Mouse (Mus musculus) heart, postnatal 36 days (tissue): Measurements from ENCODE around the gene Lrr1. TPM values are rescaled to one million over a fixed set of nuclear protein-coding genes. Genes with fewer than 3 reads are reported as not detected.

Source experiments
- microRNA-seq, 2 experiments: library from miRNA; unstranded; fragments of <30 nt; microRNA quantifications; one replicate each; pipeline ENCODE4 v1.2.0; 2021; ENCODE audit warnings: borderline number of aligned reads in 2 of 2
- total RNA-seq, 2 experiments: library from RNA; stranded (reverse); gene quantifications; 2 replicates each; pipeline ENCODE4 v1.2.3; 2021

Lrr1 gene
- total RNA-seq, 2 experiments from 2014 or later, result not detected

Small RNA genes lying within 50 kb of the gene (microRNA-seq; reads per million reads assigned to microRNA genes)
- gene Gm47287 (0 reads per million in 2 experiments), gene Gm47295 (2.0 to 2.2 reads per million in 2 experiments)

Other genes starting within 250 kb of the Lrr1 start
- 1,000 to 10,000 TPM; 1,412 to 1,495 TPM for gene Rps29, start 9.6 kb upstream of the Lrr1 start, total RNA-seq
- 100 to 1,000 TPM; 206 to 211 TPM for gene Rpl36al, start 15.3 kb downstream of the Lrr1 start, total RNA-seq
- gene Mgat2, start 15.3 kb downstream of the Lrr1 start, total RNA-seq, result 10 to 100 TPM; 18.8 to 20.6 TPM
- 1 to 10 TPM; 2.6 to 3.6 TPM for gene Gm49383, start 28.3 kb downstream of the Lrr1 start, total RNA-seq
- gene Dnaaf2, start 29.6 kb downstream of the Lrr1 start, total RNA-seq, result under 1 TPM; 0.41 to 0.83 TPM
- 1 to 10 TPM; 2.5 to 2.8 TPM for gene Gm49384, start 35.5 kb downstream of the Lrr1 start, total RNA-seq
- gene Pole2, start 59.4 kb downstream of the Lrr1 start, total RNA-seq, result under 1 TPM; 0.64 to 0.98 TPM
- gene Klhdc1, start 72.4 kb downstream of the Lrr1 start, total RNA-seq, result 10 to 100 TPM; 35.7 to 37.2 TPM
- gene Klhdc2, start 127.9 kb downstream of the Lrr1 start, total RNA-seq, result 100 to 1,000 TPM; 105 to 110 TPM
- 10 to 100 TPM; 22.3 to 24.1 TPM for gene Nemf, start 188.4 kb downstream of the Lrr1 start, total RNA-seq
- 10 to 100 TPM; 37.2 to 39.8 TPM for gene Arf6, start 203.3 kb downstream of the Lrr1 start, total RNA-seq
- gene Gm9887, start 203.6 kb downstream of the Lrr1 start, total RNA-seq, result not detected